Mouse (Mus musculus): ENCODE measurements around the gene Tmem201. TPM values are rescaled to one million over a fixed set of nuclear protein-coding genes. Genes with fewer than 3 reads are reported as not detected.

Gene Tmem201
- total RNA-seq, 2 experiments from 2014 or later = 64.8 to 69.1 TPM

- no peak for DNase-seq (ENCODE audit: low spot score in 2 of 2)
Measured at GRCm38 (mm10) chr4:149684841-149685623, 52.8 kb downstream of the Tmem201 start.

GRCm38 (mm10) chr4:149683875-149684274 lies 54.0 kb downstream of the Tmem201 start:
- DNase-seq (ENCODE audit: low spot score in 2 of 2) = no peak

GRCm38 (mm10) chr4:149679056-149679770 lies 58.6 kb downstream of the Tmem201 start:
- no peak for DNase-seq (ENCODE audit: low spot score in 2 of 2)

GRCm38 (mm10) chr4:149678006-149678405 lies 59.8 kb downstream of the Tmem201 start:
- DNase-seq (ENCODE audit: low spot score in 2 of 2) = no peak

GRCm38 (mm10) chr4:149675378-149676261 lies 62.2 kb downstream of the Tmem201 start:
- DNase-seq (ENCODE audit: low spot score in 2 of 2) = peak; percentile 49 to 56

- no peak for DNase-seq (ENCODE audit: low spot score in 2 of 2)
Measured at GRCm38 (mm10) chr4:149674814-149675377, 62.9 kb downstream of the Tmem201 start.

GRCm38 (mm10) chr4:149672747-149673146 lies 65.1 kb downstream of the Tmem201 start:
- no peak for DNase-seq (ENCODE audit: low spot score in 2 of 2)

GRCm38 (mm10) chr4:149671175-149671574 lies 66.7 kb downstream of the Tmem201 start:
- DNase-seq (ENCODE audit: low spot score in 2 of 2) = no peak

GRCm38 (mm10) chr4:149665692-149666090 lies 72.2 kb downstream of the Tmem201 start:
- no peak for DNase-seq (ENCODE audit: low spot score in 2 of 2)

Other genes with a start within 250 kb of the Tmem201 start
- 10 to 100 TPM; 57.9 to 58.9 TPM for gene Ctnnbip1, start 219.8 kb downstream of the Tmem201 start, total RNA-seq (2021)
- gene Clstn1, start 151.6 kb downstream of the Tmem201 start, total RNA-seq (2021) = 100 to 1,000 TPM; 832 to 838 TPM
- gene Pik3cd, start 35.5 kb downstream of the Tmem201 start, total RNA-seq (2021) = 10 to 100 TPM; 25.2 to 27.7 TPM
- gene Slc25a33, start 36.2 kb upstream of the Tmem201 start, total RNA-seq (2021) = 10 to 100 TPM; 37.6 to 40.3 TPM
- 10 to 100 TPM; 25.3 to 29.1 TPM for gene Spsb1, start 217.0 kb upstream of the Tmem201 start, total RNA-seq (2021)

Measured in layer of hippocampus, postnatal 14 days (tissue).